Mouse (Mus musculus): ENCODE measurements at regions not wholly inside any gene's neighbourhood (a gene's known extent, or its start where the extent isn't known, plus 50 kb on each side); places are given as distances from the start of the nearest gene placed in this dataset.

DNA sequence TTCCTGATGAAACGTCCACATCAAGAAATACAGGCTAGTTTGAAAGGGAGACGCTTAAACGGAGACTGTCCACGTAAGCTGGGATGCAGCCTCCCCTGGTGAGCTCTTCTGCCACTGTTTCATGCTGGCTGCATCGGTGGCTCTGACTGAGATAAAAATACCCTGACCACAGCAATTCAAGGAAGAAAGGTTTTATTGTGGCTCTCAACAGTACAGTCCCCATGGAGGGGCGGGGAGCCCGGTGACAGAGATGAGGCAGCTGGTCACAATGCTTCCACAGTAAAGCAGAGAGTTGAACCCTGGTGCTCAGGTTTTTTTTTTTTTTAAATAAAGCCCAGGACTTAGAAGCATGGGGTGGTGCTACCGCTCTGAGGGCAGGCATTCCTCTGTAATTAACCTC, 622.7 kb upstream of the Fam19a5 start:
- no peaks in the 10 kb centered on the region for H3K9me3 ChIP-seq
- ATAC-seq (ENCODE audit: low FRiP score) = peak; percentile 46; the same call in 1 of the 2 replicates
- peaks cover 39% of the 10 kb centered on the region for H3K4me1 ChIP-seq
- H3K9ac ChIP-seq = no peak overlapping the region
- peak overlapping the region; percentile 17 for H3K4me2 ChIP-seq
- H3K27me3 ChIP-seq = peaks cover 15% of the 10 kb centered on the region; the same call in 1 of the 2 replicates
- H3K36me3 ChIP-seq (replicated peaks) = no peaks in the 10 kb centered on the region
- no peak overlapping the region for H3K4me3 ChIP-seq (replicated peaks)
- no peak overlapping the region for H3K27ac ChIP-seq
- 2% methylated on average over 8 of the region's 8 CpGs for WGBS

DNA sequence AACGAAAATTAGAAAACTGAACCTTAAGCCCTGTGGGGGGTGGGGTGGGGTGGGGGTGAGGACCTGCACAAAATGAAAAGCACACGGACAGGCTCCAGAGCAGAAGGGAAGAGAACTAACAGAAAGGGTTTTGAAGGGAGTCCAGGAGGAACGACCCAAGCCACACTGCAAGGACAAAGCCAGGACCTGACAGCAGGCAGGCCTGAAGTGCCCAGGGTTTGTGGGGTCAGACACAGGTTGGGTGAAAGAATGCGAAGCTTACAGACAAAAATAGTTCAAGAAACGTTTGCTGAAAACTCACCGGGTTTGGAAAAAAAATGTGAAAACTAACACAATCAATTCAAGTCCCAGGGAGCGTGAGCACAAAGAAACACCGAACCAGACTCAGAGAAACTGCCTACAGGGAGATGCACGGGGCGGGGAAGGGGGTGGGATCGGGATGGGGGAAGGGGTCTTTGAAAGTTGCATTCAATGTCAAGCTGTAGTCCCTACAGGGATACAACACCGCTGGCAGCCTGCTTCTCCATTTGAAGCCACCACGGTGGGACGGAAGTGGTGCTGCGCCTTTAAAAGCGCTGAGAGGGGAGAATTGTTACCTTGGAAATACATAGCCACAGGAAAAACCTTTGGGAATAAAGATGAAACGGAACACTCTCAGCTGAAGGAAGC, 618.9 kb upstream of the Fam19a5 start:
- Histone ChIP-seq H3K36me3 (replicated peaks) (no peaks in the 10 kb centered on the region), H3K4me3 (replicated peaks) (no peak overlapping the region), H3K27ac (0 out of 2 replicates have a peak overlapping the region, but pooled peaks have one; percentile 8), H3K9me3 (no peaks in the 10 kb centered on the region), H3K27me3 (peaks cover 15% of the 10 kb centered on the region; the same call in 1 of the 2 replicates), H3K4me2 (peak overlapping the region; percentile 31), H3K4me1 (peaks cover 28% of the 10 kb centered on the region), H3K9ac (no peak overlapping the region)
- 13% methylated on average over 17 of the region's 17 CpGs for WGBS
- no peak for ATAC-seq (ENCODE audit: low FRiP score)

DNA sequence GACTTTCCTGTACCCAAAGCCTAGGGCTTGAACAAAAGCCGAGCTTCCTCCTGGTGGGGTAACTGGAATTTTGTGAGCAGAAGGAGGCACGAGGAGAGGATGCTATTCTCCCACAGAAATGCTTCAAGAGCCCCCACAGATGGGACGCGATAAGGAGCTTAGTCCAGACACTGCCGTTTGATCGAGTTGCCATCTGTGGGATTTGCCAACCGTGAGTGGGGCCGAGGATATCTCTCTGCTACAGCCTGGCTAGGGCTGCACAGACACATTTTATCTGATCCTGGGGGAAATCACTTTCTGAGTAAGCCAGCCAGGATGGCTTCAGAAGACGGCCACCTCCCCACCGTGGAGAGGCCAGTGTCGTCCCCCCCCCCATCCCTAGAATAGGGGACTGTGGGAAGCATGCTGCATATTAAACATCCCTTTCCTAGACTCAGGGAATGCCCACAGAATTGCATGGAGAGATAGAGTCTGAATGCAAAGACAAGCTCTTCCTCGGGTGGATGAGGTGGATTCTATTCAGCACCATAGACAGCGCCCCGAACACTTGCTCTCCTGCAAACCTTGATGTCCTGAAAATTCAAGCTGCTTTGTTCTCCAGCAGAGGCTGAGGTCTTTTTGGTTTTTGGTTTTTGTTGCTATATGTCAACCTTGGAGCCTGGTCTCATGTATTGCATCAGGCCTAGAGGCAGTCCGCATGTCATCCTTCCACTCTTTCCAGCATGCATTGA, 611.6 kb upstream of the Fam19a5 start:
- Histone ChIP-seq H3K27ac (no peak overlapping the region), H3K4me2 (no peak overlapping the region), H3K36me3 (replicated peaks) (no peaks in the 10 kb centered on the region), H3K4me3 (replicated peaks) (no peak overlapping the region), H3K4me1 (no peaks in the 10 kb centered on the region), H3K9ac (no peak overlapping the region), H3K9me3 (no peaks in the 10 kb centered on the region), H3K27me3 (0 out of 2 replicates have a peak, but pooled peaks cover 6% of the 10 kb centered on the region)
- ATAC-seq (ENCODE audit: low FRiP score) = no peak
- WGBS = 64% methylated on average over 15 of the region's 15 CpGs

DNA sequence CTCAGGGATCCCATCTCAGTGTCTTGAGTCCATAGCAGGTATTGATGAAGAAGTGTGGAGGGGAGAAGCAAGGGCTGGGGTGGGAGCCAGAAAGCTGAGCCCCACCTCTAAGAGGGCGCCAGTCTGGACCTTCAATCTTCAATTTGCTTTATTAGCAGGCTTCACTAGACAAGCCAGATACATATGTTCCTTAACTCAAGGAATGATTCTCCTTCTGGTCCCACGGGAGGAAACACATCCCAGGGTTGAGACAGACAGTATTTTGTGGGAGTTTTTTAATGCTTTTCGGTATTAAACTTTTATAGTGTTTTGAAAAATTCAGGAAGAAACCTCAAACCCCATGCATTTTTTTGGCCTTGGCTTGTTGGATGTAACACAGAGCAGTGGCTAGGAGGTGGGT, 606.7 kb upstream of the Fam19a5 start:
- no peaks in the 10 kb centered on the region for H3K9me3 ChIP-seq
- H3K4me3 ChIP-seq (replicated peaks) = no peak overlapping the region
- WGBS = 88% methylated on average over 3 of the region's 3 CpGs
- no peaks in the 10 kb centered on the region for H3K36me3 ChIP-seq (replicated peaks)
- no peak overlapping the region for H3K9ac ChIP-seq
- ATAC-seq (ENCODE audit: low FRiP score) = no peak
- no peak overlapping the region for H3K4me2 ChIP-seq
- H3K4me1 ChIP-seq = no peaks in the 10 kb centered on the region
- no peaks in the 10 kb centered on the region for H3K27me3 ChIP-seq
- H3K27ac ChIP-seq = no peak overlapping the region

GRCm38 (mm10) chr15:86944529-86944928, 599.6 kb upstream of the Fam19a5 start:
- no peaks in the 10 kb centered on the region for H3K4me1 ChIP-seq
- H3K27ac ChIP-seq = no peak overlapping the region
- H3K4me3 ChIP-seq (replicated peaks) = no peak overlapping the region
- H3K9ac ChIP-seq = no peak overlapping the region
- no peaks in the 10 kb centered on the region for H3K36me3 ChIP-seq (replicated peaks)
- H3K9me3 ChIP-seq = no peaks in the 10 kb centered on the region
- WGBS = 87% methylated on average over 7 of the region's 7 CpGs
- no peak overlapping the region for H3K4me2 ChIP-seq
- no peaks in the 10 kb centered on the region for H3K27me3 ChIP-seq
- ATAC-seq (ENCODE audit: low FRiP score) = no peak

DNA sequence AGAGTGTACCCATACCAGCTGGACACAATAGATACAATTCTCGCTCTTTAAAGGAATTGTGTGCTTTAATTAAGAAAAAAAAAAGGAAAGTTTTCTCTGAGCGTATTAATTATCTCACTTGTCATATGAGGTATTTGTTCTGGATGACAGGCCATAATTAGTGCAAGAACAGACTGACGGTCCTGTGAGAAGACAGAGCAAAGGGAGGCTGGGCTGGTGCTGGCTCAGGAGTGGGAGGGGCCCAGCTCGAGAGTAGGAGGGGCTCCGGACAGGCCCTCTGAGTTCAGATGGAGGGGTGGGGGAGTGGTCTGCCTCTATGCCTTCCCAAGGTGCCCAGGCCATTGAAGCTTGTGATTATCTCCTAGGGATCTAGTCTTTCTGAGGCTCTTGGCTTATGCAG, 591.5 kb upstream of the Fam19a5 start:
- no peaks in the 10 kb centered on the region for H3K27me3 ChIP-seq
- H3K36me3 ChIP-seq (replicated peaks) = no peaks in the 10 kb centered on the region
- no peaks in the 10 kb centered on the region for H3K4me1 ChIP-seq
- H3K9ac ChIP-seq = no peak overlapping the region
- no peak overlapping the region for H3K27ac ChIP-seq
- no peaks in the 10 kb centered on the region for H3K9me3 ChIP-seq
- H3K4me3 ChIP-seq (replicated peaks) = no peak overlapping the region
- no peak overlapping the region for H3K4me2 ChIP-seq
- 43% methylated on average over 5 of the region's 5 CpGs for WGBS
- no peak for ATAC-seq (ENCODE audit: low FRiP score)

DNA sequence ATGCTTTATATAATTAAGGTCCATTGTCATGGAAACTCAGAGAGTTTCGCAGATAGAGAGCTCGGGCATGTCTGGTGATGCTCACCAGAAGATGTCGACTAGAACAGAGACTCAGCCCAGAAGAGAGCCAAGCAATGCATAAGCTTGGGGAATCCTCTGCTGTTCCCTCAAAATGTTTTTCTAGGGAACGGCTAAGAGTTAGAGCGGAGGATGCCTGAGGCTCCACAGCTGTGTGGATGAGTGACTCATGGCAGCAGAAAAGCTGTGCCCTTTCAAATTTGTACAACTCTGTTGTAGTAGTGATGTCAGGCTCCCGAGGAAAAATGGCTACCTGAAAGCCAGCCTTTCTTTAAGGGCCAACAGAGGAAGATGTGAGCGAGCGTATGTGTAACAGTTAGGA, 586.2 kb upstream of the Fam19a5 start:
- Histone ChIP-seq H3K27me3 (no peaks in the 10 kb centered on the region), H3K4me2 (no peak overlapping the region), H3K9me3 (no peaks in the 10 kb centered on the region), H3K27ac (no peak overlapping the region), H3K4me3 (replicated peaks) (no peak overlapping the region), H3K4me1 (no peaks in the 10 kb centered on the region), H3K36me3 (replicated peaks) (no peaks in the 10 kb centered on the region), H3K9ac (no peak overlapping the region)
- ATAC-seq (ENCODE audit: low FRiP score) = no peak
- 85% methylated on average over 8 of the region's 8 CpGs for WGBS

- Histone ChIP-seq H3K4me2 (no peak overlapping the region), H3K9me3 (no peaks in the 10 kb centered on the region), H3K4me3 (replicated peaks) (no peak overlapping the region), H3K4me1 (no peaks in the 10 kb centered on the region), H3K9ac (no peak overlapping the region), H3K36me3 (replicated peaks) (no peaks in the 10 kb centered on the region), H3K27me3 (no peaks in the 10 kb centered on the region), H3K27ac (no peak overlapping the region)
- WGBS = 79% methylated on average over 2 of the region's 2 CpGs
- no peak for ATAC-seq (ENCODE audit: low FRiP score)
Observed at GRCm38 (mm10) chr15:86962921-86963320, 581.2 kb upstream of the Fam19a5 start.

DNA sequence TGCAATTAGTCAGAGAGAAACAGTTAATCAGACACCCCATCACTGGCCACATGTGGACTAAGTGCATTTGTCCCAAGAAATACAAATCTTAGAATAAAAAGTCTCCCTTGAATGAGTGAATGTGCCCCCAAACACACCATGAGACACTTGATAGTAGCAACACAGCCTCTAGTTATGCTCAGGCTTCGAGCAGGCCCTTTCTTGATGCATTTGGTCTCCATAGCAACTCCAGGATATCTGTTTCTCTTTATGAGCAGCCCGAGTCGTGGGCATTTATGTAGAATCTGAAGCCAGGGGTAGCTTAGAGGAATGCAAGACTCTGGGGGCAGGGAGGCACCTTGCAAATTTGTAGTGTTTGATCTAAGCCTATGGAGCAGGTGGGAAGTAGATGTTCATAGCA, 580.6 kb upstream of the Fam19a5 start:
- 48% methylated on average over 3 of the region's 3 CpGs for WGBS
- no peak for ATAC-seq (ENCODE audit: low FRiP score)
- no peak overlapping the region for H3K4me3 ChIP-seq (replicated peaks)
- H3K9ac ChIP-seq = no peak overlapping the region
- H3K36me3 ChIP-seq (replicated peaks) = no peaks in the 10 kb centered on the region
- H3K4me2 ChIP-seq = no peak overlapping the region
- no peaks in the 10 kb centered on the region for H3K9me3 ChIP-seq
- H3K27me3 ChIP-seq = no peaks in the 10 kb centered on the region
- H3K27ac ChIP-seq = no peak overlapping the region
- no peaks in the 10 kb centered on the region for H3K4me1 ChIP-seq

- Histone ChIP-seq H3K36me3 (replicated peaks) (no peaks in the 10 kb centered on the region), H3K27me3 (no peaks in the 10 kb centered on the region), H3K4me2 (no peak overlapping the region), H3K27ac (no peak overlapping the region), H3K4me1 (no peaks in the 10 kb centered on the region), H3K9me3 (no peaks in the 10 kb centered on the region), H3K4me3 (replicated peaks) (no peak overlapping the region), H3K9ac (no peak overlapping the region)
- no peak for ATAC-seq (ENCODE audit: low FRiP score)
- WGBS = 88% methylated on average over 2 of the region's 2 CpGs
Observed at GRCm38 (mm10) chr15:86971436-86971835, 572.7 kb upstream of the Fam19a5 start.

GRCm38 (mm10) chr15:86996196-86996595, 547.9 kb upstream of the Fam19a5 start:
- Histone ChIP-seq H3K9me3 (0 out of 2 replicates have a peak, but pooled peaks cover 6% of the 10 kb centered on the region), H3K4me1 (peaks cover 3% of the 10 kb centered on the region; the same call in 1 of the 2 replicates), H3K36me3 (replicated peaks) (no peaks in the 10 kb centered on the region), H3K27ac (no peak overlapping the region), H3K27me3 (no peaks in the 10 kb centered on the region), H3K4me2 (no peak overlapping the region), H3K4me3 (replicated peaks) (no peak overlapping the region), H3K9ac (no peak overlapping the region)
- no peak for ATAC-seq (ENCODE audit: low FRiP score)
- 87% methylated on average over 6 of the region's 6 CpGs for WGBS

- Histone ChIP-seq H3K4me2 (no peak overlapping the region), H3K27ac (no peak overlapping the region), H3K4me3 (replicated peaks) (no peak overlapping the region), H3K4me1 (no peaks in the 10 kb centered on the region), H3K27me3 (no peaks in the 10 kb centered on the region), H3K9ac (no peak overlapping the region), H3K9me3 (no peaks in the 10 kb centered on the region), H3K36me3 (replicated peaks) (no peaks in the 10 kb centered on the region)
- 82% methylated on average over 8 of the region's 8 CpGs for WGBS
- no peak for ATAC-seq (ENCODE audit: low FRiP score)
Observed at GRCm38 (mm10) chr15:87018978-87019377, 525.1 kb upstream of the Fam19a5 start.

DNA sequence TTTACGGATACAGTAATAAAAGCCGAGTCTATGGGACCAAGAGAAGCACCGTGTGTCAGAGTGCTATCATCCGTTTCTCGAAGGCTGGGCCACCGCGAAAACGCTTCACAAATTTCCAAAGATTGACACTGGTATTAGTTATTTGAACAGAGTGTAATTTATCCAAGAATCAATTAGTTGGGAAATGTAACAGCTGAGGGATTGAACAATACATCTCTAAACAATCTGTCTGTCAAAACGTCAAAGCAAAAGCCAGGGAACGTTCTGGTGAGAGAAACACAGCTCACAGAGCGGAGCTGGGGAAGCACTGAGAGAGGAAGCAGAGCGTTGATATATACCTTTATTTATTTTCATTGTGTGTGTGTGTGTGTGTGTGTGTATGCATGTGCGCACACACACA, 498.1 kb upstream of the Fam19a5 start:
- no peaks in the 10 kb centered on the region for H3K27me3 ChIP-seq
- H3K4me2 ChIP-seq = no peak overlapping the region
- no peak for ATAC-seq (ENCODE audit: low FRiP score)
- no peak overlapping the region for H3K27ac ChIP-seq
- no peaks in the 10 kb centered on the region for H3K4me1 ChIP-seq
- no peak overlapping the region for H3K9ac ChIP-seq
- H3K4me3 ChIP-seq (replicated peaks) = no peak overlapping the region
- H3K9me3 ChIP-seq = no peaks in the 10 kb centered on the region
- no peaks in the 10 kb centered on the region for H3K36me3 ChIP-seq (replicated peaks)
- 80% methylated on average over 13 of the region's 13 CpGs for WGBS

All from forebrain, embryonic 12.5 days (tissue).